ENCODE assay signal across 30 mouse cellular contexts in the genomic region with DNA sequence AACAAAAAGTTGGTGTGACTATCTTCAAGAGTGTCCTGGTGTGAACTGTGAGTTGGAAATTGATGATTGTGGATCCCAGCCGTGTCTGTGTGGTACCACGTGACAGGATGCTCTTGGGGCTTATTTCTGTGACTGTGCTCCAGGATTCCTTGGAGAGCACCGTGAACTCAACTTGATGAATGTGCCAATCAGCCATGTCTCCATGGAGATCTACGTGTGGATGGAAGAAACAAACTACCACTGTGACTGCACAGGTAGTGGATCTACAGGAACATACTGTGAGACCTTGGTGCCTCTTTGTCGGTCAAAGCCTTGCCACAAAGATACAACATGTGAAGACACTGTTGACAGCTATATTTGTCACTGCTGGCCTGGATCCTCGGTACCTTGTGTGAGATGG.
"Had no signal": no experiment of that assay in that cellular context is flagged by ENCODE, and none has a peak within 500 bp of the region (broad histone marks: within the 10 kb centered on the region; RNA-seq: fewer than 3 reads in every experiment).

No protein-coding gene starts in this region.

- H3K4me3 ChIP-seq: left cerebral cortex, adult 2 months; limb, embryonic 10.5 days; limb, embryonic 12.5 days; limb, embryonic 13.5 days; limb, embryonic 15.5 days; liver, embryonic 13.5 days; liver, embryonic 15.5 days; lung, embryonic 15.5 days; megakaryocyte, embryonic 14.5 days; midbrain, embryonic 10.5 days; midbrain, embryonic 12.5 days; midbrain, embryonic 13.5 days; midbrain, embryonic 15.5 days; myocyte had no signal

- H3K27ac ChIP-seq: left cerebral cortex, adult 2 months; limb, embryonic 10.5 days; limb, embryonic 12.5 days; limb, embryonic 13.5 days; liver, embryonic 13.5 days; liver, embryonic 14.5 days; liver, embryonic 15.5 days; lung, embryonic 15.5 days; macrophage; midbrain, embryonic 10.5 days; midbrain, embryonic 12.5 days; midbrain, embryonic 13.5 days; midbrain, embryonic 15.5 days had no signal

- H3K9me3 ChIP-seq: limb, embryonic 10.5 days; limb, embryonic 12.5 days; limb, embryonic 13.5 days; limb, embryonic 15.5 days; liver, embryonic 13.5 days; liver, embryonic 15.5 days; lung, embryonic 15.5 days; midbrain, embryonic 10.5 days; midbrain, embryonic 12.5 days; midbrain, embryonic 13.5 days; midbrain, embryonic 15.5 days had no signal

- H3K27me3 ChIP-seq: limb, embryonic 12.5 days; limb, embryonic 13.5 days; limb, embryonic 15.5 days; liver, embryonic 13.5 days; liver, embryonic 15.5 days; lung, embryonic 15.5 days; megakaryocyte, embryonic 14.5 days; midbrain, embryonic 12.5 days; midbrain, embryonic 13.5 days; midbrain, embryonic 15.5 days had no signal

- H3K4me2 ChIP-seq: limb, embryonic 12.5 days; limb, embryonic 13.5 days; limb, embryonic 15.5 days; liver, embryonic 11.5 days; liver, embryonic 13.5 days; liver, embryonic 15.5 days; lung, embryonic 14.5 days; lung, embryonic 15.5 days; midbrain, embryonic 11.5 days; midbrain, embryonic 12.5 days; midbrain, embryonic 13.5 days; midbrain, embryonic 15.5 days had no signal

- H3K36me3 ChIP-seq: limb, embryonic 10.5 days; limb, embryonic 15.5 days; liver, embryonic 13.5 days; liver, embryonic 15.5 days; midbrain, embryonic 10.5 days; midbrain, embryonic 12.5 days; midbrain, embryonic 13.5 days; midbrain, embryonic 15.5 days had no signal

- ATAC-seq: liver, postnatal 0 days; lung, postnatal 0 days; midbrain, embryonic 13.5 days; midbrain, embryonic 15.5 days; midbrain, embryonic 16.5 days had no signal

- H3K4me1 ChIP-seq: limb, embryonic 15.5 days; liver, embryonic 13.5 days; liver, embryonic 15.5 days; lung, embryonic 15.5 days; megakaryocyte, embryonic 14.5 days; midbrain, embryonic 10.5 days; midbrain, embryonic 12.5 days; midbrain, embryonic 13.5 days; midbrain, embryonic 15.5 days had no signal

- H3K9ac ChIP-seq: limb, embryonic 12.5 days; limb, embryonic 13.5 days; limb, embryonic 15.5 days; liver, embryonic 13.5 days; liver, embryonic 14.5 days; liver, embryonic 15.5 days; liver, postnatal 0 days; lung, embryonic 14.5 days; lung, embryonic 15.5 days; midbrain, embryonic 12.5 days; midbrain, embryonic 13.5 days; midbrain, embryonic 15.5 days had no signal

- DNase-seq: left cerebral cortex, postnatal 4 days; liver; liver, embryonic 13.5 days; liver, postnatal 0 days; lung, adult 18-20 months; lung, adult 2 months; lung, embryonic 14.5 days; lung, postnatal 10 days; lung, postnatal 14 days; lung, postnatal 4 days; midbrain, embryonic 14.5 days had no signal
